Mouse (Mus musculus): ENCODE data around the gene Atl1. TPM values are rescaled to one million over a fixed set of nuclear protein-coding genes. Genes with fewer than 3 reads are reported as not detected.

Atl1 gene
- total RNA-seq, 2 experiments from 2014 or later, result 3.4 to 5.5 TPM

DNA sequence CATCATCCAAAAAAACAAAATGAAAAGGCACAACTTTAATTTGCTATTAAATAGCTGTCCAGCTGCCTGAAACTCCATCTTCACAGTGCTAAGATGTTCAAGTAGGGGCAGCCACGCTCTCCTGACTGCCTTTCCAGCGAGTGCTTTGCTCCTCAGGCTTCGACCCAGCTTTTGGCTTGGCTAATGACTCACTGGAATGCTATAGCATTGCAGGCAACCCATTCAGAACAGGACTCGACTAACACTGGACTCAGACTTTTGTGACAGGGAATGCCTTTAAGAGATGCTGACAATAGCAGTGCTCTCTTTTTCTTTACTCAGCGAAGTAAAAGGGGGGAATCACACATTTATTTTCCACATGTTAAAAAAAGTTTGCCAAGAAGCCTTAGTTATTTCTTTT lies 119.3 kb downstream of the Atl1 start:
- no peak for DNase-seq

GRCm38 (mm10) chr12:70015936-70016335 lies 123.5 kb downstream of the Atl1 start:
- peak; percentile 13 to 14 for DNase-seq

Other genes starting within 250 kb of the Atl1 start
- 10 to 100 TPM; 34.9 to 41.0 TPM for gene Sos2, start 210.8 kb upstream of the Atl1 start, total RNA-seq (2021)
- 10 to 100 TPM; 44.2 to 48.3 TPM for gene L2hgdh, start 167.7 kb upstream of the Atl1 start, total RNA-seq (2021)
- 10 to 100 TPM; 35.1 to 40.5 TPM for gene Atp5s, start 167.7 kb upstream of the Atl1 start, total RNA-seq (2021)
- gene Cdkl1, start 101.3 kb upstream of the Atl1 start, total RNA-seq (2021), result 10 to 100 TPM; 11.2 to 15.7 TPM
- gene Map4k5, start 586 bp downstream of the Atl1 start, total RNA-seq (2021), result 10 to 100 TPM; 19.3 to 21.4 TPM
- 10 to 100 TPM; 22.3 to 23.2 TPM for gene Sav1, start 94.4 kb downstream of the Atl1 start, total RNA-seq (2021)
- gene Nin, start 221.1 kb downstream of the Atl1 start, total RNA-seq (2021), result 10 to 100 TPM; 14.2 to 18.8 TPM

Measured in heart, adult 18-20 months (tissue).